Mouse (Mus musculus): ENCODE data around the gene Krt8. TPM values are rescaled to one million over a fixed set of nuclear protein-coding genes. Genes with fewer than 3 reads are reported as not detected.

Gene Krt8
- polyA plus RNA-seq, 1 experiment from 2014 or later, result 1,065 TPM

GRCm38 (mm10) chr15:102013651-102014050 is 9.4 kb upstream of the Krt8 start:
- Histone ChIP-seq H3K4me1 (ENCODE audit: control insufficient read depth, insufficient read depth, low read length) (peaks cover 53% of the 10 kb centered on the region), H3K4me2 (ENCODE audit: low read depth, low read length) (no peak overlapping the region), H3K27ac (ENCODE audit: low read length) (peak overlapping the region; percentile 20), H3K36me3 (ENCODE audit: control insufficient read depth, insufficient read depth, low read length) (no peaks in the 10 kb centered on the region), H3K9ac (ENCODE audit: low read depth, low read length) (no peak overlapping the region), H3K4me3 (ENCODE audit: low read length) (no peak overlapping the region), H3K27me3 (replicated peaks; ENCODE audit: control insufficient read depth, insufficient read depth, low read length) (no peaks in the 10 kb centered on the region), H3K9me3 (ENCODE audit: control insufficient read depth, low read length) (no peaks in the 10 kb centered on the region)
- 25% methylated on average over 3 of the region's 3 CpGs for WGBS
- ATAC-seq, result 0 out of 2 replicates have a peak, but pooled peaks have one; percentile 3

GRCm38 (mm10) chr15:102012260-102012765 is 8.0 kb upstream of the Krt8 start:
- Histone ChIP-seq H3K27me3 (replicated peaks; ENCODE audit: control insufficient read depth, insufficient read depth, low read length) (no peaks in the 10 kb centered on the region), H3K9ac (ENCODE audit: low read depth, low read length) (no peak overlapping the region), H3K4me3 (ENCODE audit: low read length) (no peak overlapping the region), H3K36me3 (ENCODE audit: control insufficient read depth, insufficient read depth, low read length) (no peaks in the 10 kb centered on the region), H3K9me3 (ENCODE audit: control insufficient read depth, low read length) (no peaks in the 10 kb centered on the region), H3K4me1 (ENCODE audit: control insufficient read depth, insufficient read depth, low read length) (peaks cover 53% of the 10 kb centered on the region), H3K27ac (ENCODE audit: low read length) (0 out of 2 replicates have a peak overlapping the region, but pooled peaks have one; percentile 6), H3K4me2 (ENCODE audit: low read depth, low read length) (no peak overlapping the region)
- ATAC-seq, result no peak
- WGBS, result 57% methylated on average over 4 of the region's 4 CpGs

- Histone ChIP-seq H3K9me3 (ENCODE audit: control insufficient read depth, low read length) (no peaks in the 10 kb centered on the region), H3K27ac (ENCODE audit: low read length) (no peak overlapping the region), H3K4me1 (ENCODE audit: control insufficient read depth, insufficient read depth, low read length) (peaks cover 62% of the 10 kb centered on the region), H3K36me3 (ENCODE audit: control insufficient read depth, insufficient read depth, low read length) (no peaks in the 10 kb centered on the region), H3K4me3 (ENCODE audit: low read length) (no peak overlapping the region), H3K4me2 (ENCODE audit: low read depth, low read length) (no peak overlapping the region), H3K9ac (ENCODE audit: low read depth, low read length) (no peak overlapping the region), H3K27me3 (replicated peaks; ENCODE audit: control insufficient read depth, insufficient read depth, low read length) (no peaks in the 10 kb centered on the region)
- WGBS, result 56% methylated on average over 3 of the region's 3 CpGs
- no peak for ATAC-seq
Measured at GRCm38 (mm10) chr15:102010569-102011245, 6.4 kb upstream of the Krt8 start.

- Histone ChIP-seq H3K4me1 (ENCODE audit: control insufficient read depth, insufficient read depth, low read length) (peaks cover 54% of the 10 kb centered on the region), H3K4me2 (ENCODE audit: low read depth, low read length) (no peak overlapping the region; the same call in 1 of the 2 replicates), H3K27ac (ENCODE audit: low read length) (peak overlapping the region; percentile 21; the same call in 1 of the 2 replicates), H3K9ac (ENCODE audit: low read depth, low read length) (no peak overlapping the region), H3K4me3 (ENCODE audit: low read length) (no peak overlapping the region), H3K27me3 (replicated peaks; ENCODE audit: control insufficient read depth, insufficient read depth, low read length) (peaks cover 7% of the 10 kb centered on the region; the same call in 1 of the 2 replicates), H3K36me3 (ENCODE audit: control insufficient read depth, insufficient read depth, low read length) (no peaks in the 10 kb centered on the region), H3K9me3 (ENCODE audit: control insufficient read depth, low read length) (no peaks in the 10 kb centered on the region)
- WGBS, result 49% methylated on average over 12 of the region's 12 CpGs
- no peak for ATAC-seq
Measured at GRCm38 (mm10) chr15:102007097-102008069, 3.1 kb upstream of the Krt8 start.

GRCm38 (mm10) chr15:102006317-102006716 is 2.0 kb upstream of the Krt8 start:
- H3K4me1 ChIP-seq (ENCODE audit: control insufficient read depth, insufficient read depth, low read length), result peaks cover 51% of the 10 kb centered on the region
- WGBS, result 33% methylated on average over 11 of the region's 11 CpGs

GRCm38 (mm10) chr15:102005290-102005689 is 1.0 kb upstream of the Krt8 start:
- Histone ChIP-seq H3K4me3 (ENCODE audit: low read length) (no peak overlapping the region), H3K9me3 (ENCODE audit: control insufficient read depth, low read length) (no peaks in the 10 kb centered on the region), H3K27me3 (replicated peaks; ENCODE audit: control insufficient read depth, insufficient read depth, low read length) (peaks cover 7% of the 10 kb centered on the region; the same call in 1 of the 2 replicates), H3K27ac (ENCODE audit: low read length) (peak overlapping the region; percentile 76), H3K36me3 (ENCODE audit: control insufficient read depth, insufficient read depth, low read length) (no peaks in the 10 kb centered on the region), H3K4me1 (ENCODE audit: control insufficient read depth, insufficient read depth, low read length) (peaks cover 48% of the 10 kb centered on the region), H3K9ac (ENCODE audit: low read depth, low read length) (peak overlapping the region; percentile 24; the same call in 1 of the 2 replicates), H3K4me2 (ENCODE audit: low read depth, low read length) (no peak overlapping the region)
- 42% methylated on average over 4 of the region's 4 CpGs for WGBS
- ATAC-seq, result 0 out of 2 replicates have a peak, but pooled peaks have one; percentile 4

More at GRCm38 (mm10) chr15:102006317-102006716, 2.0 kb upstream of the Krt8 start:
- Histone ChIP-seq H3K9me3 (ENCODE audit: control insufficient read depth, low read length) (no peaks in the 10 kb centered on the region), H3K27me3 (replicated peaks; ENCODE audit: control insufficient read depth, insufficient read depth, low read length) (peaks cover 7% of the 10 kb centered on the region; the same call in 1 of the 2 replicates), H3K4me2 (ENCODE audit: low read depth, low read length) (peak overlapping the region; percentile 31; the same call in 1 of the 2 replicates), H3K4me3 (ENCODE audit: low read length) (no peak overlapping the region), H3K27ac (ENCODE audit: low read length) (peak overlapping the region; percentile 65), H3K36me3 (ENCODE audit: control insufficient read depth, insufficient read depth, low read length) (no peaks in the 10 kb centered on the region), H3K9ac (ENCODE audit: low read depth, low read length) (no peak overlapping the region)
- no peak for ATAC-seq

- ATAC-seq, result peak; percentile 0; the same call in 1 of the 2 replicates
- WGBS, result 19% methylated on average over 12 of the region's 12 CpGs
- H3K4me2 ChIP-seq (ENCODE audit: low read depth, low read length), result peak overlapping the region; percentile 69
- H3K27me3 ChIP-seq (replicated peaks; ENCODE audit: control insufficient read depth, insufficient read depth, low read length), result peaks cover 7% of the 10 kb centered on the region; the same call in 1 of the 2 replicates
- peak overlapping the region; percentile 92 for H3K27ac ChIP-seq (ENCODE audit: low read length)
- H3K9ac ChIP-seq (ENCODE audit: low read depth, low read length), result peak overlapping the region; percentile 75
- H3K4me3 ChIP-seq (ENCODE audit: low read length), result peak overlapping the region; percentile 63
- H3K4me1 ChIP-seq (ENCODE audit: control insufficient read depth, insufficient read depth, low read length), result peaks cover 35% of the 10 kb centered on the region
- H3K9me3 ChIP-seq (ENCODE audit: control insufficient read depth, low read length), result no peaks in the 10 kb centered on the region
- H3K36me3 ChIP-seq (ENCODE audit: control insufficient read depth, insufficient read depth, low read length), result no peaks in the 10 kb centered on the region
Measured at GRCm38 (mm10) chr15:102003516-102003915, 766 bp downstream of the Krt8 start.

GRCm38 (mm10) chr15:102002646-102003488 is 1.4 kb downstream of the Krt8 start:
- H3K27me3 ChIP-seq (replicated peaks; ENCODE audit: control insufficient read depth, insufficient read depth, low read length), result peaks cover 7% of the 10 kb centered on the region; the same call in 1 of the 2 replicates

More at GRCm38 (mm10) chr15:102002646-102003488, 1.4 kb downstream of the Krt8 start:
- peak overlapping the region; percentile 75 for H3K9ac ChIP-seq (ENCODE audit: low read depth, low read length)
- peaks cover 37% of the 10 kb centered on the region for H3K4me1 ChIP-seq (ENCODE audit: control insufficient read depth, insufficient read depth, low read length)
- peak overlapping the region; percentile 63 for H3K4me3 ChIP-seq (ENCODE audit: low read length)
- H3K36me3 ChIP-seq (ENCODE audit: control insufficient read depth, insufficient read depth, low read length), result 0 out of 2 replicates have a peak, but pooled peaks cover 4% of the 10 kb centered on the region
- peak overlapping the region; percentile 69 for H3K4me2 ChIP-seq (ENCODE audit: low read depth, low read length)
- ATAC-seq, result peak; percentile 86
- H3K27ac ChIP-seq (ENCODE audit: low read length), result peak overlapping the region; percentile 92
- 7% methylated on average over 32 of the region's 34 CpGs for WGBS
- no peaks in the 10 kb centered on the region for H3K9me3 ChIP-seq (ENCODE audit: control insufficient read depth, low read length)

All from intestine, embryonic 16.5 days (tissue).